Mouse (Mus musculus) hindbrain, embryonic 11.5 days (tissue): ENCODE data around the gene Magi2. TPM values are rescaled to one million over a fixed set of nuclear protein-coding genes. Genes with fewer than 3 reads are reported as not detected.

Source experiments
- ATAC-seq: fragments of 200-750 bp; cut with Nextera tagmentation; 2 replicates; pipeline ENCODE4 v1.8.0; 2017; ENCODE audit warnings: mild to moderate bottlenecking, moderate TSS enrichment, moderate library complexity; ENCODE audit not compliant: low FRiP score
- DNase-seq: peaks from one replicate; pipeline ENCODE4 v3.0.0-alpha.2; 2015; ENCODE audit warnings: low spot score
- H3K27ac ChIP-seq: fragments of 300-500 bp; sonication (generic); 2 replicates; pipeline ENCODE4 v1.5.1; 2014; ENCODE audit warnings: mild to moderate bottlenecking, low read depth, low read length
- H3K27me3 ChIP-seq: fragments of 300-500 bp; sonication (generic); 2 replicates; pipeline ENCODE4 v1.6.1; 2014; ENCODE audit warnings: mild to moderate bottlenecking, low read length, moderate library complexity, mixed read lengths; ENCODE audit not compliant: control insufficient read depth, insufficient read depth
- H3K36me3 ChIP-seq: fragments of 300-500 bp; sonication (generic); 2 replicates; pipeline ENCODE4 v1.6.1; 2014; ENCODE audit warnings: mild to moderate bottlenecking, low read length, moderate library complexity, mixed read lengths; ENCODE audit not compliant: control insufficient read depth, insufficient read depth
- H3K4me1 ChIP-seq: fragments of 300-500 bp; sonication (generic); replicated peaks from 2 replicates; pipeline ENCODE4 v1.6.1; 2014; ENCODE audit warnings: low read length, mixed read lengths; ENCODE audit not compliant: control insufficient read depth, insufficient read depth
- H3K4me2 ChIP-seq: fragments of 300-500 bp; sonication (generic); replicated peaks from 2 replicates; pipeline ENCODE4 v1.6.1; 2014; ENCODE audit warnings: mild to moderate bottlenecking, low read depth, low read length
- H3K4me3 ChIP-seq: fragments of 300-500 bp; sonication (generic); 2 replicates; pipeline ENCODE4 v1.5.1; 2014; ENCODE audit warnings: low read depth, low read length
- H3K9ac ChIP-seq: fragments of 300-500 bp; sonication (generic); 2 replicates; pipeline ENCODE4 v1.6.1; 2014; ENCODE audit warnings: low read depth, low read length
- H3K9me3 ChIP-seq: fragments of 300-500 bp; sonication (generic); 2 replicates; pipeline ENCODE4 v1.6.1; 2016; ENCODE audit warnings: low read length; ENCODE audit not compliant: control insufficient read depth
- WGBS: fragments of 180-500 bp; shearing (Covaris S2); extraction: QIAGEN DNeasy Blood & Tissue Kit; methylation state at CpG from one replicate; pipeline ENCODE4 v1.1.7; 2014; 5-methylcytosine and 5-hydroxymethylcytosine counted together
- polyA plus RNA-seq: library from polyadenylated mRNA; unstranded; fragments of >200 nt; fragmentation: Nextera tagmentation; extraction: Ambion mirVana; gene quantifications from 2 replicates; pipeline ENCODE4 v1.2.1, GENCODE M21; 2014

Gene Magi2
- polyA plus RNA-seq, 1 experiment from 2014 or later: 8.7 TPM

DNA sequence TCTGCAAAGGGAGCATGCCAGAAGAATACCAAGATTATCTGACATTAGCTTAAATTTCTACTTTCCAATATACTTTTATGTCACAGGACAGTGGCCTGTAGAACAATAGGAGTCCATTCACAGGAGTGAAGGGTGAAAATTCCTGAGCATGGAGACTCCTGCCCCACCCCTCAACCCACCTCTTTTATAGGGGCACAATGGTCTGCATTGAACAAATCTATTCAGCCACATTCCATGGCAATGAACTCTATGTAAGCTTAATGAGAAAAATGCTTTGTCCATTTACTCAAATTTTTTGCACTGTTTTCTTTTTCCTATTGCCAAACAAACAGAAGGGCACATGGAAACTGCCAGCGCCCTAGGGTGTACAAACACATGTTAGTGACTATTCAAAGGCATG lies 838.2 kb downstream of the Magi2 start:
- Histone ChIP-seq H3K4me1 (0 out of 2 replicates have a peak, but pooled peaks cover 3% of the 10 kb centered on the region), H3K36me3 (no peaks in the 10 kb centered on the region), H3K4me2 (no peak overlapping the region), H3K27me3 (no peaks in the 10 kb centered on the region), H3K9me3 (no peaks in the 10 kb centered on the region), H3K9ac (no peak overlapping the region), H3K4me3 (no peak overlapping the region), H3K27ac (no peak overlapping the region)
- peak; percentile 28; the same call in 1 of the 2 replicates for ATAC-seq
- no peak for DNase-seq
- 58% methylated on average over 1 of the region's 1 CpGs for WGBS

DNA sequence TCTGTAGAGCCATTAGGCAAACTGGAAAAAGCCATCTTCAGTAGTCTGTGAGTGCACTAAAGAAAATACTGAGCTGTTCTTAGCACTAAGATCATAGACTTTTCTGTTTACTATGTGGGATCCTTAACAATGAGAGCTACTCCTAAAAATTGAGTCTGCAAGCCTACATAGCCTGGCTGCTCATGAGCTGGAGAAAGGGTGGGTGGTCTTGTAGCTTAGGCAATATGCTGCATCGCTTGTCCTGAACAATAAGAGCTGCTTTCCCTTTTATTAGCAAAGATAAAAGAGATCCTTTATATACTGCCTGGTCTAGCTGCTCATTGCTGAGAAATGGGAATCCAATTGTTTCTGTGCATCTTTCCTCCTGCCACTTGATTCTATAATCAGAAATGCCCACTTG lies 841.7 kb downstream of the Magi2 start:
- ATAC-seq: peak; percentile 37
- no peak overlapping the region for H3K27ac ChIP-seq
- no peaks in the 10 kb centered on the region for H3K27me3 ChIP-seq
- 0 out of 2 replicates have a peak, but pooled peaks cover 3% of the 10 kb centered on the region for H3K4me1 ChIP-seq
- H3K4me2 ChIP-seq: no peak overlapping the region
- H3K9ac ChIP-seq: no peak overlapping the region
- H3K4me3 ChIP-seq: no peak overlapping the region
- H3K9me3 ChIP-seq: no peaks in the 10 kb centered on the region
- no peak for DNase-seq
- no peaks in the 10 kb centered on the region for H3K36me3 ChIP-seq
- WGBS: 36% methylated on average over 1 of the region's 1 CpGs

DNA sequence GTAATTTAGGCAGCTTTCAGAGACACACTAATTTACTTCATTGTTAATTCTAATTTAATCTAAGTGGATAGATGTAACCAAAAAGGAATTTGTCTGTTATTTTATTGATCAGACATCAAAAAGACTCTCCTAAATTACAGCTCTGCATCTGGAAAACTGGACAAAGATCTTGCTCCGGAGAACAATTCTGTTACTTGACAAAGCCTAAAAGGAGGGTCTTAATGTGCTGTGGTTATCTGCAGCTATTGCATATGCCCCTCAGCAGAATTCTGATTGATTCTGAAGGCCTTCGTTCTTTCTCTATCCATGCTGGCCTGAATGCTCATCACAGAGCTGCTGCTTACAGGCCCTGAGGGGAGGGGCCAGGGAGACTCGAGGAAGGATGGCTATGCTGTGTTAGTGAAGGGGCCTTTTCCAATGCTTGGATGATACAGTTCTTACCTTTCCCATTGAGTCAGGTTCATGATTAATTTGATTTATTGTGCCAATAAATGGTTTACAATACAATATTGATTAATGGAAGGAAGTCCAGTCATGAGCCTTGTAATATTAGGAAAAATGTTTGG lies 842.2 kb downstream of the Magi2 start:
- no peak overlapping the region for H3K27ac ChIP-seq
- H3K27me3 ChIP-seq: no peaks in the 10 kb centered on the region
- no peak overlapping the region for H3K9ac ChIP-seq
- H3K4me1 ChIP-seq: 0 out of 2 replicates have a peak, but pooled peaks cover 3% of the 10 kb centered on the region
- no peaks in the 10 kb centered on the region for H3K36me3 ChIP-seq
- ATAC-seq (peak; percentile 76), DNase-seq (no peak)
- H3K4me2 ChIP-seq: no peak overlapping the region
- WGBS: 25% methylated on average over 3 of the region's 3 CpGs
- no peak overlapping the region for H3K4me3 ChIP-seq
- H3K9me3 ChIP-seq: no peaks in the 10 kb centered on the region

DNA sequence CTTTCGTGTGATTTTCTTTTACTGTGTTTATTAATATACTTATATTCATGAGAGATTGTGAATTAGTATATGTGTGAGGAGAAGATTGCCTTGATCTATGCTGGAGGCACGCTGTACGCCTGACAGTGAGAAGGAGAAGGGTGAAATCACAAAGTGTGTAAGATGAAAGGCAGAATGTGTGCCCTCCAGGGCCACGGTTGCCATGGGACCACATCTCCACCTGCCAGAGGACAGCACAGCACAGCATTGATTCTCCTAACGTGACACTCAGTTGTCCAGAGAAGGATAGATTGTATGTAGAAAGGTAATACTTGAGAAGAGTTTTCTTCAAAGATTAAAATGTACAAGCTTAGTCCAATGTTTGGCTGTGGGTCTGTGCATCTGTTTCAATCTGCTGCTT lies 847.3 kb downstream of the Magi2 start:
- Histone ChIP-seq H3K36me3 (no peaks in the 10 kb centered on the region), H3K4me3 (no peak overlapping the region), H3K27me3 (no peaks in the 10 kb centered on the region), H3K4me1 (no peaks in the 10 kb centered on the region), H3K27ac (no peak overlapping the region), H3K9ac (no peak overlapping the region), H3K9me3 (no peaks in the 10 kb centered on the region), H3K4me2 (no peak overlapping the region)
- ATAC-seq: no peak
- 73% methylated on average over 5 of the region's 5 CpGs for WGBS
- DNase-seq: no peak

DNA sequence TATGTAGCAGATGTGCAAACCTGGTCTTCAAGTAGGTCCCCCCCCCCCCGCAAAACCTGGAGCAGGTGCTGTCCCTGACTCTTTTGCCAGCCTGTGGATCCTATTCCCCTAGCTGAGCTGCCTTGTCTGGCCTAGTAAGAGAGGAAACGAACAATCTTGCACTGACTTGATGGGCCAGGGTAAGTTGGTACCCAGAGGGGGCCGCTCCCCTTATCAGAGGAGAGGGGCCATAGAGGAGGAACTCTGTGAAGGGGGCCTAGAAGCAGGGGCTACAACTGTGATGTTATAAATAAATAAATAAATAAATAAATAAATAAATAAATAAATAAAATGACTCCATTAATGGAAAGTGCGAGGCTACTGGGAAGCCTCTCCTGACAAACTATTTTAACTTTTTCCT lies 848.0 kb downstream of the Magi2 start:
- Histone ChIP-seq H3K27me3 (no peaks in the 10 kb centered on the region), H3K27ac (no peak overlapping the region), H3K9ac (no peak overlapping the region), H3K9me3 (no peaks in the 10 kb centered on the region), H3K4me3 (no peak overlapping the region), H3K4me2 (no peak overlapping the region), H3K4me1 (no peaks in the 10 kb centered on the region), H3K36me3 (no peaks in the 10 kb centered on the region)
- ATAC-seq (no peak), DNase-seq (no peak)
- WGBS: 90% methylated on average over 4 of the region's 4 CpGs

DNA sequence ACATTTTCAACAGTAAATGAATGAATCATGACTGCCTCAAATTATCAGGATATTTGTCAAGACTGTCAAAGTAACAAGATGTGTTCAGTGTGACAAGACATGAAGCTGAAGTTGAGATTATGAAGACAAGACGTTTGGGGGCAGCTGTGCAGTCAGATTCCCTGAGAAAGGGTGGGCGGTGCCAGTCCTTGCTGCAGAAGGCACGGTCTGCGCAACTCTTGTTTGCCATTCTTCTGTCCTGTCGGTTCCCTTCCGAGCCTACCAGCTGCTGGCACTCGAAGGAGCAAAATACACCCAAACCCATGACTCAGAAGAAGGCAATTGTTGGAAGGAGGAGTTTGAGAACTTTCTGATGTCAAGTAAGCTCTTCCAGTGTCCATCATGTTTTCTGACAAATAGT lies 852.1 kb downstream of the Magi2 start:
- no peaks in the 10 kb centered on the region for H3K27me3 ChIP-seq
- H3K27ac ChIP-seq: no peak overlapping the region
- H3K9ac ChIP-seq: no peak overlapping the region
- ATAC-seq: no peak
- DNase-seq: no peak
- no peaks in the 10 kb centered on the region for H3K9me3 ChIP-seq
- H3K36me3 ChIP-seq: no peaks in the 10 kb centered on the region
- H3K4me1 ChIP-seq: no peaks in the 10 kb centered on the region
- WGBS: 84% methylated on average over 7 of the region's 7 CpGs
- no peak overlapping the region for H3K4me2 ChIP-seq
- H3K4me3 ChIP-seq: no peak overlapping the region

DNA sequence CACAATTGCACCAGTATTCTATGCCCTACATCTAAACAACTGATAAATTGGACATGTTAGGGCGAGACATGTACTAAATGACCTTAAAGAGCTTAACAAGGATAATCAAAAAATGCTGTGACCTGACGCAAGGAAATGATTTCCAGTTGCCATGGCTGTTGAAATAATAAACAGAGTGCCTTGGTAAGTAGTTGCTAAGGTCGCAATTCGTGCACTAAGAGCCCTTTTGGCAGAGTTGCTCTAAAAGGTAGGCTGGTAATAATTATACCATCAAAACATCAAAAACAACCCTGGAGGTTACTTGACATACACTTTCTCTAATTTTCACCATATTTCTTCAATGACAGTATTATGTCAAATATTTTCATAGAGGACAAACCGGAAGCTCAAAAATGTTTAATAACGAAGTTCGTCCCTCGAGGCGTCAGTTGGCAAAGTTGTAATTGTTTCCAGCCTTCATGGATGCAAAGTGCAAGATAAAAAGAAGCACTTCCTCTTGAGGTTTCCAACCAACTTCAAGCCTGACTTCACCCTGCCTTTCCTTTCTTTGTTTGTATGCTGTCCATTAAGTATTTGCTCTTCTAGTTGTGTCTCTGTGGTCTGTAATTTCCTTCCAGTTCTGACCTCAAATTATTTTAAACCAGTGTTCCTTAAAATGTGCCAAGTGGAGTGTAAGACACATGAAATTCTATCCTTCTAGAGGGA lies 853.9 kb downstream of the Magi2 start:
- no peaks in the 10 kb centered on the region for H3K27me3 ChIP-seq
- 70% methylated on average over 9 of the region's 9 CpGs for WGBS
- H3K9ac ChIP-seq: no peak overlapping the region
- no peak for DNase-seq
- H3K4me2 ChIP-seq: no peak overlapping the region
- ATAC-seq: no peak
- H3K4me1 ChIP-seq: no peaks in the 10 kb centered on the region
- H3K27ac ChIP-seq: no peak overlapping the region
- no peaks in the 10 kb centered on the region for H3K36me3 ChIP-seq
- no peaks in the 10 kb centered on the region for H3K9me3 ChIP-seq
- no peak overlapping the region for H3K4me3 ChIP-seq

DNA sequence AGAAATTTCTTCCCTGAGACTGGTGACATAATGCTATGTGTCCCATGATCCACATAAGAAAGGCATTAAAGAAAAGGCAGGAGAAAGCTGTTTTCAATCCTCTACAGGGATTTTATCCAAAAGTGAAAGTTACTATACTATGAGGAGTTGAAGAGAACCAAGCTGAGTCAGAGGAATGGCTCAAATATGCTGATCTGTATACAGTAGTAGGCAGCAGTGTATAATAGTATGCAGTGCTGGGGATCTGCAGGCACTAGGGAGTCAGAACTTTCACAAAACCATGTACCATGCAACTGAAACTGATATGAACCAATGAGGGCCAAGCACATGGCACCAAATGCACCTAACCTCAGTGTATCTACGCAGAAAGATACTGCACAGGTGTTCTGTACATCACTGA lies 855.5 kb downstream of the Magi2 start:
- no peaks in the 10 kb centered on the region for H3K9me3 ChIP-seq
- no peak for DNase-seq
- no peaks in the 10 kb centered on the region for H3K4me1 ChIP-seq
- H3K9ac ChIP-seq: no peak overlapping the region
- no peak overlapping the region for H3K27ac ChIP-seq
- no peaks in the 10 kb centered on the region for H3K27me3 ChIP-seq
- ATAC-seq: no peak
- H3K4me2 ChIP-seq: no peak overlapping the region
- WGBS: 91% methylated on average over 1 of the region's 1 CpGs
- no peaks in the 10 kb centered on the region for H3K36me3 ChIP-seq
- no peak overlapping the region for H3K4me3 ChIP-seq

DNA sequence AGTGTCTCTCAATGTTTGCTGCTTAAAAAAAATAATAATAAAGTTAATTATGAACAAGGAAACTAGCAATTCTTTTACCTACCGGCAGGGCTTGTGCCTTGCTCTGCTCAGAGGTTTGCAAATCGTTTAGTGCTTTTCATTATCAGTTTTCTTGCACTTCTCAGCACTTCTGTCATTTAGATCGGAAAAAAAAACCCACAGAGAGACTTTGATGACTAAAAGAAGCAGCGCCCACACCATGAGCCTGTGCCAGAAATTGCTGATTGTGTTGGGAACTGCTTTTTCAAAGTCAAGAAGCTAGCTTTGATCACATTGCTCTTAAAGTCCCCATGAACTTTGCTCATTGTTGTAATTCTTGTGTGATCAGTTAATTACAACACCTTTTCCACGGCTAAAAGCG lies 860.2 kb downstream of the Magi2 start:
- H3K9me3 ChIP-seq: no peaks in the 10 kb centered on the region
- no peak overlapping the region for H3K9ac ChIP-seq
- DNase-seq (no peak), ATAC-seq (no peak)
- WGBS: 73% methylated on average over 6 of the region's 6 CpGs
- no peaks in the 10 kb centered on the region for H3K4me1 ChIP-seq
- no peaks in the 10 kb centered on the region for H3K36me3 ChIP-seq
- H3K4me2 ChIP-seq: no peak overlapping the region
- H3K4me3 ChIP-seq: no peak overlapping the region
- no peak overlapping the region for H3K27ac ChIP-seq
- no peaks in the 10 kb centered on the region for H3K27me3 ChIP-seq
